Mouse (Mus musculus) testis, adult 10 weeks (tissue): ENCODE data around the gene Krt7. TPM values are rescaled to one million over a fixed set of nuclear protein-coding genes. Genes with fewer than 3 reads are reported as not detected.

Experiments used
- polyA plus RNA-seq: library from polyadenylated mRNA; stranded (reverse); fragments of 350-450 nt; fragmentation: Illumina TruSeq; extraction: RNeasy Lipid Tissue Mini Kit (QIAGEN cat#74804); gene quantifications from one replicate; pipeline ENCODE4 v1.2.3, GENCODE M21; 2014; ENCODE audit warnings: low read depth, low replicate concordance

Gene Krt7
- polyA plus RNA-seq, result not detected

DNA sequence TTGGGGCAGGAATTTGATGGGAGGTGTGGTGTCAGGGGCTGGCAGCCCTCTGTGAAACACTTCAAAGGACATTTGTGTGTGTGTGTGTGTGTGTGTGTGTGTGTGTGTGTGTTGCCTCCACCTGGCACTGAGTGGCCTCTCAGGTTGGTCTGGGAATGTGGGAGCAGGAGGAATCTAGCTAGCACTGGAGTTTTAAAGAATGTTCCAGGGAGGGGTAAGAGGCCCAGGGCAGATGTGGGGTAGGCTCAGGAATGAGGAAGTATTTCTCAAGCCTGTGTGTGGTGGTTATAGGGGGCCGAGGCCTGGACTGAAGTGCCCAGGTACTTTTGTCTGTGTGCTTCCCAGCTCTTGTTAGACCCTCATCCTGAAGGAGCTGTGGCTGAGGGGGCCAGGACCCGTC, at the start of gene Krt7:
Gene Krt7, plus strand, starts transcription at position 269 of the 400 bp plus-strand sequence.

GRCm38 (mm10) chr15:101370101-101370911, 40.5 kb upstream of the Krt7 start, which contains the start of gene Krt80:
TSS of gene Krt80 (minus strand) at chr15:101370162.

DNA sequence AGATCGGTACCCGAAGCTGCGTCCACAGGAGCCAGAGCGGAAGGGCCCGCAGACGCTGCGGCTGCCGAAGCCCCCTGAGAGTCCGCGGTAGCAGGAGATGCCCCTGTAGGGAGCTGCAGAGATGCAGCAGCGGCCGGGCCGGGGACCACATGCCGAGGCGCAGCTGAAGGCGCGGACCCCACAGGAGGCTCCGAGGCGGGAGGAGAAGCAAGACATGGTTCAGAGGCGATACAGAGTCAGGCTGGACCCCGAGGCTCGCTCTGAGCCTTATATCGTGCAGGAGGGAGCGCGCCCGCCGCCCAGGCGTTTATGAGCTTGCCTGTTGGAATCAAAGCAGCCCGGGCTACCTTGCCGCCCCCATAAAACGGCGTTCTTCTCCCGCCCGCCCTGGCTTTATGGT, 27.7 kb downstream of the Krt7 start, which contains the start of gene Krt87:
Gene Krt87, minus strand, starts transcription at position 250 of the 400 bp plus-strand sequence.

DNA sequence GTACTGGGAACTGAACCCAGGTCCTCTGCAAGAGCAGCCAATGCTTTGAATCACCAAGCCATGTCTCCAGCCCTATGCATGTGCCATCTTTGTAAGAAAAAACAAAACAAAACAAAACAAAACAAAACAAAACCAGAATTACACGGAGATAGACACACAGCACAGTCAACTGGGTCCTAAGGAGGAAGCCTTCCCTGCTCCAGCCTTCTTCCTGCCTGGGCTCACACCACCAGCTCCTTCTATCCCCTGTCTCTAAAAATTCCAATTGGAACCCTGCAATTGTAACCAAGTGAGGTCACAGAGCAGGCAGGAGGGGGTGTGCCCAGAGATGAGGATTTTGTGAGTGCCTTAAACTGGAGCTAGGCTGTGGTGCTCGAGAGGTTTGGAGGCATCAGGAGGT, 36.6 kb downstream of the Krt7 start, which contains the start of gene Krt88:
Gene Krt88, plus strand, starts transcription at position 301 of the 400 bp plus-strand sequence.

GRCm38 (mm10) chr15:101463651-101464050, 52.8 kb downstream of the Krt7 start, which contains the start of gene Krt81:
TSS of gene Krt81 (minus strand) at chr15:101463751.

DNA sequence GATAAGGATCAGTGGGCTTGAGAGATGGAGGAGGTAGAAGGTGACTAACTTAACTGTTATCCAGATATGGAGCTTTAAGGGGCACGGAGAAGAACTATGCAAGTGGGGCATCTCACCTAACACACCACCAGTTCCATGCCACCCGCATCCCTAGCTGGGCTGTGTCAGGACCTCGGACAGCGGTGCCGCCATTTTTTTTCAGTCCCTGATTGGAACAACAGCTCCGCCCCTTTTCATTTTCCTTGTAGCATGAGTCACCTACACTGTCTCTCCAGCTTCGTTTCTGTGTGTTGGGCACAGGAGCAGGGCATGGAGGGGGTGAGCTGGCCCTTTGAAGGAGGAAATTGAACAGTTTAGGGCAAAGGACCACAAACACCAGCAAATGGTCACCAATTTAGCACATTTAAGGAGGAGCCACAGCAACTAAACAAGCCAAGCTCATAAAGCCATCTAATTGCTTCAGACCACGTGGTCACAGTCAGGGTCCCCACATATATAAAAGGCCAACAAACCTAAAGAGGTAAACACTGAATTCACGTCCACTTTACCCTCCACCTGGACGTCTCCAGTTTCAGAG, 62.2 kb downstream of the Krt7 start, which contains the start of gene Krt86:
Gene Krt86, plus strand, starts transcription at position 527 of the 577 bp plus-strand sequence.

Other genes starting within 250 kb of the Krt7 start
- gene Acvr1b, start 237.0 kb upstream of the Krt7 start, polyA plus RNA-seq, result 4.3 TPM
- not detected for gene Grasp, start 186.9 kb upstream of the Krt7 start, polyA plus RNA-seq
- 1.4 TPM for gene Nr4a1, start 156.8 kb upstream of the Krt7 start, polyA plus RNA-seq
- gene Atg101, start 126.8 kb upstream of the Krt7 start, polyA plus RNA-seq, result not detected
- gene 6030408B16Rik, start 117.8 kb upstream of the Krt7 start, polyA plus RNA-seq, result 1.7 TPM
- gene Krt80, start 40.9 kb upstream of the Krt7 start, polyA plus RNA-seq, result not detected
- gene Krt87, start 27.8 kb downstream of the Krt7 start, polyA plus RNA-seq, result not detected
- gene Krt88, start 36.7 kb downstream of the Krt7 start, polyA plus RNA-seq, result 8.2 TPM
- gene Krt81, start 52.7 kb downstream of the Krt7 start, polyA plus RNA-seq, result not detected
- not detected for gene Krt86, start 62.4 kb downstream of the Krt7 start, polyA plus RNA-seq
- not detected for gene Krt83, start 80.5 kb downstream of the Krt7 start, polyA plus RNA-seq
- not detected for gene Gm49425, start 106.2 kb downstream of the Krt7 start, polyA plus RNA-seq
- not detected for gene Krt84, start 121.8 kb downstream of the Krt7 start, polyA plus RNA-seq
- not detected for gene Krt82, start 139.6 kb downstream of the Krt7 start, polyA plus RNA-seq
- not detected for gene Krt90, start 151.9 kb downstream of the Krt7 start, polyA plus RNA-seq
- not detected for gene Krt75, start 162.9 kb downstream of the Krt7 start, polyA plus RNA-seq
- gene Gm5414, start 217.1 kb downstream of the Krt7 start, polyA plus RNA-seq, result not detected
- gene Gm5478, start 236.3 kb downstream of the Krt7 start, polyA plus RNA-seq, result not detected